Mouse (Mus musculus) CD4-positive naive resting alpha-beta T cell, adult 57 days (primary cell): ENCODE results near the gene Mpped2. TPM values are rescaled to one million over a fixed set of nuclear protein-coding genes. Genes with fewer than 3 reads are reported as not detected.

ENCODE experiments used
- total RNA-seq: library from RNA; stranded (reverse); gene quantifications from one replicate; pipeline ENCODE4 v1.2.4, GENCODE M21; 2023

Mpped2 gene
- total RNA-seq: 1.4 TPM

DNA sequence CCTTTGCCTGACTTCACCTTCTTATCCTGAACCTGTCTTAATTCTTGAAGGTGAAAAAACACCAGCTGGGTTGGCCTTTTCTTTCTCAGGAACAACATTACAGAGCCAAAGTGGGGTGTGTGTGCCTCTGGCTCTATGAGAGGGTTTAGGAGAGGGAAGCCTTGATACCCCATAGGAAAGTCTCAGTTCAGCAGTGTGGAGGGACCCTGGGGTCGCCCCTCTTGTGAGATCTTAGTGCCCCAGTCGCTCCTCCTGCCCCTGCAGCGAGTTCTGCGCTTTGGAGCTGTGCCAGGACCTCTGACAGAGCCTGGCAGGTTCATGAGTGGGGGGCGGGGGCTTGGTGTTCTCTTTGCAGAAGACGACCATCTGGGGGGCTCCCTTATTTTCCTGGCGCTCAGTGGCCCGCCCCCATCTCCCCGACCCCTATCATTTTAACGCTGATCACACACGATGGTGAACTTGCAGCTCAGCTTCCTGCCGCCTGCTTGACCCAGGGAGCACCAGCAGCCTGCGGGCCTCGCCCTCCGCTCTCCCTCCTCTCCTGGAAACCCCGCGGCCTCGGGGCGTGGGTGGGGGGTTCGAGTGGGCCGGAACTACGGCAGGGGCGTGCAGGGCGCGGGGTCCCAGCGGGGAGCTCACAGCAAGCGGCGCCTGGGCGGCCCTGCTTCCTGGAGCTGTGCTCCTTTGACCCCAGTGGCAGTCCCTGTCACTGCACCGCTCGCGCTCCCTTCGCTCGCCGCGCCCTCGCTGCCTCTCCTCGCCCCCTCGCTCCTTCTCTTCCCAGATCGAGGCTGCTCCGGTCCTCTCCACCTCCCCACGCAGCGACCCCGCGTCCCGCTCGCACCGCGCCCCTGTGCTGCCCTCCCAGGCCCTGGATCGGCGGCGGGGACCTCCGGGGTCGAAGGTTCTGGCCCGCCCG is at the start of gene Mpped2:
TSS of gene Mpped2 (plus strand) at position 487 of the 919 bp plus-strand sequence.

